Mouse (Mus musculus): Measurements from ENCODE around the gene D5Ertd579e.
A peak's percentile ranks its signal among the peaks of the same experiment; 100 is the strongest.

GRCm38 (mm10) chr5:36739829-36740228, 44.0 kb upstream of the D5Ertd579e start:
- TF ChIP-seq CTCF (IDR thresholded peaks at IDR 0.05; ENCODE audit: low read depth, low read length) (peak; percentile 56), POLR2A (IDR thresholded peaks at IDR 0.05; ENCODE audit: extremely low read depth, insufficient read depth, low read length) (no peak)
